Mouse (Mus musculus): Measurements from ENCODE around the gene H2-Ab1. TPM values are rescaled to one million over a fixed set of nuclear protein-coding genes. Genes with fewer than 3 reads are reported as not detected.

The H2-Ab1 gene
- 7.0 and 10.0 TPM in 2 replicates for polyA plus RNA-seq (2014; fragmentation: Nextera tagmentation; extraction: Ambion mirVana)

DNA sequence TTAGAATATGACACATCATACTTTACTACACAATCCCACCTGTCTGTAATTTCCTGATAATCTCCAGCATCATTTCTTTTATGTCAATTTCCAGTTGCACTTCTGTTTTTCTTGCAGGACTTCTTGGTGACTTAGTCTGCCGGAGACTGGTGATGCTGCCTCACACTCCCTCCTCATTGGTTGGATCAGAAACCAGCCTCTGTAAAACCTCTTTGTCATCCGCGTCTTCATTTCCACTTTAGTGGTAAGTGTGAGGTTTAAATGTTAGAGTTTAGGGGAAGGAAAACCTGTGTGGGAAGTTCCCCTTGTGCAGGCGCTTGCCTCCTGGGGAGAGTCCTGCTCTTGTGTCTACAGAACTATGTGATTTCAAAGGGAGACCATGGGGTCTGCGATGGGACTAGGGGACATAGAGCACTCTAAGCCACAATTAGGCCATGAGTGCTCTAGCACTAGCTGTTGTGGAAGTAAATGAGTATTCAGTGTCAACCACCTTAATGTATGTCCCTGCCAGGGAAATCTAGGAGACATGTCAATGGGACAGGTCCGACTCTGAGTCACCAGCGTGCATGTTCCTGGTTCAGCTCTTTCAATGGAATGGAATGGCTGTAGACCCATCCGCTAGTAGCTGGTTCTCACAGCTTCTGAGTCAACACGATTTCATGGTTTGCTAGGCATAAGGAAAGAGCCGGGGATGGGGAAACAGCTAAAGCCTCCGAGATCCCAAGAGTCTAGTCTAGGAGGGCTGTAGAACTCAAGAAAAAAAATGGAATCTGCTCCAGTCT is at the start of gene H2-Ab1:
H2-Ab1 (plus strand) TSS at position 96 of the 782 bp plus-strand sequence.
- Histone ChIP-seq H3K4me2 (ENCODE audit: low read length) (no peak within 1 kb of the TSS), H3K27ac (replicated peaks in 1 of 2; ENCODE audit: control insufficient read depth in 1 of 2, insufficient read depth in 1 of 2, low read depth in 2 of 2, low read length in 2 of 2) (no peak within 1 kb of the TSS), H3K9ac (ENCODE audit: low read length) (no peak within 1 kb of the TSS), H3K36me3 (ENCODE audit: control insufficient read depth, insufficient read depth, low read length) (no peaks in the 10 kb centered on the region), H3K27me3 (ENCODE audit: control insufficient read depth, insufficient read depth, low read length) (peaks cover 5% of the 10 kb centered on the region), H3K9me3 (ENCODE audit: control insufficient read depth, low read length) (0 out of 2 replicates have a peak, but pooled peaks cover under 1% of the 10 kb centered on the region), H3K4me1 (ENCODE audit: control insufficient read depth in 2 of 2, insufficient read depth in 2 of 2, low read length in 2 of 2) (no peaks in the 10 kb centered on the region), H3K4me3 (ENCODE audit: control insufficient read depth in 1 of 2, insufficient read depth in 1 of 2, low read depth in 1 of 2, low read length in 2 of 2) (no peak within 1 kb of the TSS)
- 65% methylated on average over 11 of the region's 11 CpGs for WGBS
- no peak for ATAC-seq (ENCODE audit: insufficient number of reproducible peaks, insufficient read depth, low FRiP score, low read depth)

DNA sequence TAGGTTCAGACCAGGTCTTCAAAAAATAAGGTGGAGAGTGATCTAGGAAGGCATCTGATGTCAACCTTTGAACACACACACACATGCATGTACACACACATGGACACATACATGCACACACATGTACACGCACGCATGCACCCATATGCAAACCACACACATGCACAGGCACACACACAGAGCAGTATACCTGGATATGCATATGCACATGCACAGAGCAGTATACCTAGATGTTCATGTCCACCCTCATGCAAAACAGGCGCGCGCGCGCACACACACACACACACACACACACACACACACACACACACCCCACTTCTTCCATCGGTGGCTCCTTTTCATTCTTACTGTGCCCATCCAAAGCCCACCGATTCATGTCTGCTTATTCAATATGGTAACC is 49.6 kb upstream of the H2-Ab1 start:
- Histone ChIP-seq H3K4me1 (ENCODE audit: control insufficient read depth in 2 of 2, insufficient read depth in 2 of 2, low read length in 2 of 2) (peaks cover 4 to 5% of the 10 kb centered on the region in 2 experiments; a peak in 2 of 4 replicates), H3K27me3 (ENCODE audit: control insufficient read depth, insufficient read depth, low read length) (peaks cover 55% of the 10 kb centered on the region), H3K36me3 (ENCODE audit: control insufficient read depth, insufficient read depth, low read length) (no peaks in the 10 kb centered on the region), H3K9me3 (ENCODE audit: control insufficient read depth, low read length) (no peaks in the 10 kb centered on the region), H3K9ac (ENCODE audit: low read length) (no peak overlapping the region), H3K4me3 (ENCODE audit: control insufficient read depth in 1 of 2, insufficient read depth in 1 of 2, low read depth in 1 of 2, low read length in 2 of 2) (no peak overlapping the region), H3K27ac (replicated peaks in 1 of 2; ENCODE audit: control insufficient read depth in 1 of 2, insufficient read depth in 1 of 2, low read depth in 2 of 2, low read length in 2 of 2) (no peak overlapping the region), H3K4me2 (ENCODE audit: low read length) (no peak overlapping the region)
- ATAC-seq (ENCODE audit: insufficient number of reproducible peaks, insufficient read depth, low FRiP score, low read depth), result no peak
- WGBS, result 96% methylated on average over 9 of the region's 9 CpGs

DNA sequence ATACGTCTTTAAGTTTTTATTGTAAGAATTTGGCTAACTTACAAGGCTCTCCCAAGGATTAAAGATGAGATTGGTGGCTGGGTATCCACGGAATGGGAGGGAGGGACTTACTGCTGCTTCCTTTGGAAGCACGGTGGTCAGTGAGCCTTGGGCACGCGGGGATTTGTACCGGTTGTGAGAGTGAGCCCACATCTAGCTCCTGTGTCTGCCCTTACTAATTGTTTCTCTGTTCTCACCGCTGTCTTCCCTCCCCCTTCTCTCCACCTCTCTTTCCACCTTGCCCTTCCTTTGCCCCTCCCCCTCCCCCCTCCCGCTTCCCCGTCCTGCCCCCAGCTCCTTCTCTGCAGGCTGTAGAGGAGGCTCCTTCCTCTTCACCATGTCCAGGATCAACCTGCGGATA is 49.1 kb upstream of the H2-Ab1 start:
- Histone ChIP-seq H3K4me2 (ENCODE audit: low read length) (no peak overlapping the region), H3K4me1 (ENCODE audit: control insufficient read depth in 2 of 2, insufficient read depth in 2 of 2, low read length in 2 of 2) (peaks cover 4 to 5% of the 10 kb centered on the region in 2 experiments; a peak in 2 of 4 replicates), H3K27ac (replicated peaks in 1 of 2; ENCODE audit: control insufficient read depth in 1 of 2, insufficient read depth in 1 of 2, low read depth in 2 of 2, low read length in 2 of 2) (no peak overlapping the region), H3K9ac (ENCODE audit: low read length) (no peak overlapping the region), H3K9me3 (ENCODE audit: control insufficient read depth, low read length) (no peaks in the 10 kb centered on the region), H3K4me3 (ENCODE audit: control insufficient read depth in 1 of 2, insufficient read depth in 1 of 2, low read depth in 1 of 2, low read length in 2 of 2) (no peak overlapping the region), H3K36me3 (ENCODE audit: control insufficient read depth, insufficient read depth, low read length) (no peaks in the 10 kb centered on the region), H3K27me3 (ENCODE audit: control insufficient read depth, insufficient read depth, low read length) (peaks cover 57% of the 10 kb centered on the region)
- WGBS, result 18% methylated on average over 10 of the region's 10 CpGs
- no peak for ATAC-seq (ENCODE audit: insufficient number of reproducible peaks, insufficient read depth, low FRiP score, low read depth)

DNA sequence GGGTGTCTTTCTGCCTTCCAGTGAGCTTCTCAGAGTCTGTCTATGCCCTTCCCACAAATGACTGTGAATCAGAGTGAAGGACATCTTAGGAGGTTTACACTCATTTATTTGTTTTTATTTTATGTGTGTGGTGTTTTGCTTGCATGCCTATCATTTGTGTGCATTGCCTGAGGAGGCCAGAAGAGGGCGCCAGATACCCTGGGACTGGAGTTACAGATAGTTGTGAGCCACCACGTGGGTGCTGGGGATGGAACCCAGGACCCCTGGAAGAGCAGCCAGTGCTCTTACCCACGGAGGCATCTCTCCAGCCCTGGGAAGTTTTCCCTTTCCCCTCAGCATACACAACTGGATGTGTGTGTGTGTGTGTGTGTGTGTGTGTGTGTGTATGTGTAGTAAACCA is 47.8 kb upstream of the H2-Ab1 start:
- Histone ChIP-seq H3K9me3 (ENCODE audit: control insufficient read depth, low read length) (no peaks in the 10 kb centered on the region), H3K4me2 (ENCODE audit: low read length) (no peak overlapping the region), H3K9ac (ENCODE audit: low read length) (no peak overlapping the region), H3K4me1 (ENCODE audit: control insufficient read depth in 2 of 2, insufficient read depth in 2 of 2, low read length in 2 of 2) (peaks cover 4 to 5% of the 10 kb centered on the region in 2 experiments; a peak in 2 of 4 replicates), H3K27ac (replicated peaks in 1 of 2; ENCODE audit: control insufficient read depth in 1 of 2, insufficient read depth in 1 of 2, low read depth in 2 of 2, low read length in 2 of 2) (no peak overlapping the region), H3K4me3 (ENCODE audit: control insufficient read depth in 1 of 2, insufficient read depth in 1 of 2, low read depth in 1 of 2, low read length in 2 of 2) (no peak overlapping the region), H3K27me3 (ENCODE audit: control insufficient read depth, insufficient read depth, low read length) (peaks cover 70% of the 10 kb centered on the region), H3K36me3 (ENCODE audit: control insufficient read depth, insufficient read depth, low read length) (no peaks in the 10 kb centered on the region)
- 52% methylated on average over 3 of the region's 3 CpGs for WGBS
- ATAC-seq (ENCODE audit: insufficient number of reproducible peaks, insufficient read depth, low FRiP score, low read depth), result no peak

DNA sequence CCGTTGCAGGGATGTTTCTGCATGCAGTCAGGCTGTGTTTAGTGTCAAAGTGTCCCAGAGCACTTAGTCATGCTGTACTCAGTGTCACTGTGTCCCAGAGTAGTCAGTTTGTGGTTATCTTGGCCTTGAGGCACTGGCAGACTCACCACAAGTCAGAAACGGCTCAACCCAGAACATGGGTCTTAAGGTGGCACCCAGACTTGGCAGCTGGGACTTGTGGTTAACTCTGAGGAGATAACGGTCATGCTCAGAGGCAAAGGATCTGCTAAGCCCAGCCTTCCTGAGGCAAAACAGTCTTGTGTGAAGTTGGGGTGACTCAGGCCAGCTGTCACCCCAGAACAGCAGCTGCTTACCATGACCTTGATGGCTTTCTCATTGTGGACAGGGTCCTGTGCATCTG is 46.9 kb upstream of the H2-Ab1 start:
- H3K27me3 ChIP-seq (ENCODE audit: control insufficient read depth, insufficient read depth, low read length), result peaks cover 75% of the 10 kb centered on the region
- H3K27ac ChIP-seq (replicated peaks in 1 of 2; ENCODE audit: control insufficient read depth in 1 of 2, insufficient read depth in 1 of 2, low read depth in 2 of 2, low read length in 2 of 2), result no peak overlapping the region
- no peak for ATAC-seq (ENCODE audit: insufficient number of reproducible peaks, insufficient read depth, low FRiP score, low read depth)
- 58% methylated on average over 3 of the region's 3 CpGs for WGBS
- H3K36me3 ChIP-seq (ENCODE audit: control insufficient read depth, insufficient read depth, low read length), result no peaks in the 10 kb centered on the region
- H3K4me3 ChIP-seq (ENCODE audit: control insufficient read depth in 1 of 2, insufficient read depth in 1 of 2, low read depth in 1 of 2, low read length in 2 of 2), result no peak overlapping the region
- no peaks in the 10 kb centered on the region for H3K9me3 ChIP-seq (ENCODE audit: control insufficient read depth, low read length)
- H3K4me1 ChIP-seq (ENCODE audit: control insufficient read depth in 2 of 2, insufficient read depth in 2 of 2, low read length in 2 of 2), result 0 out of 4 replicates have a peak, but pooled peaks cover 0 to under 1% of the 10 kb centered on the region in 2 experiments
- no peak overlapping the region for H3K9ac ChIP-seq (ENCODE audit: low read length)
- no peak overlapping the region for H3K4me2 ChIP-seq (ENCODE audit: low read length)

DNA sequence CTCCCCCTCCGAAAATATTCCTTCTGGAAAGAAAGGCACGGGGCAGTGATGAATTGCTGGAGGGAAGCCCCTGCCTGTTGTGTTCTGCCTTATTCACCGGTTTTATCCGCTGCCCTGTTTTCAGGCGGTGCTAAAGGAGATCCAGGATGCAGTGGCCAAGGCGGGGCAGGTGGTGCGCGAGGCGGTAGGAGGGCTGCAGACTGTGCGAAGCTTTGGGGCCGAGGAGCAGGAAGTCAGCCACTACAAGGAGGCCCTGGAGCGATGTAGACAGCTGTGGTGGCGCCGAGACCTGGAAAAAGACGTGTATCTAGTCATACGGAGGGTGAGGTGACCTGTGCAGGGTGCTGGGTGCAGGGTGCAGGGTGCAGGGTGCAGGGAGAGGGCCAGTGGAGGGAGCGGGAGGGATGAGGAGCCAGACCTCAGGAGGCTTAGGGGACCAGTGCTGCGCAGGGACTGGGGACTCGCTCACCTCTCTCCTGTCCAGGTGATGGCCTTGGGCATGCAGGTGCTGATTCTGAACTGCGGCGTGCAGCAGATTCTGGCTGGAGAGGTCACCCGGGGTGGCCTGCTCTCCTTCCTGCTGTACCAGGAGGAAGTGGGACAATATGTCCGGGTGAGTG is 45.6 kb upstream of the H2-Ab1 start:
- Histone ChIP-seq H3K27ac (replicated peaks in 1 of 2; ENCODE audit: control insufficient read depth in 1 of 2, insufficient read depth in 1 of 2, low read depth in 2 of 2, low read length in 2 of 2) (no peak overlapping the region), H3K4me2 (ENCODE audit: low read length) (no peak overlapping the region), H3K9me3 (ENCODE audit: control insufficient read depth, low read length) (no peaks in the 10 kb centered on the region), H3K4me3 (ENCODE audit: control insufficient read depth in 1 of 2, insufficient read depth in 1 of 2, low read depth in 1 of 2, low read length in 2 of 2) (no peak overlapping the region), H3K4me1 (ENCODE audit: control insufficient read depth in 2 of 2, insufficient read depth in 2 of 2, low read length in 2 of 2) (no peaks in the 10 kb centered on the region), H3K9ac (ENCODE audit: low read length) (no peak overlapping the region), H3K27me3 (ENCODE audit: control insufficient read depth, insufficient read depth, low read length) (peaks cover 65% of the 10 kb centered on the region), H3K36me3 (ENCODE audit: control insufficient read depth, insufficient read depth, low read length) (no peaks in the 10 kb centered on the region)
- 23% methylated on average over 23 of the region's 23 CpGs for WGBS
- no peak for ATAC-seq (ENCODE audit: insufficient number of reproducible peaks, insufficient read depth, low FRiP score, low read depth)

DNA sequence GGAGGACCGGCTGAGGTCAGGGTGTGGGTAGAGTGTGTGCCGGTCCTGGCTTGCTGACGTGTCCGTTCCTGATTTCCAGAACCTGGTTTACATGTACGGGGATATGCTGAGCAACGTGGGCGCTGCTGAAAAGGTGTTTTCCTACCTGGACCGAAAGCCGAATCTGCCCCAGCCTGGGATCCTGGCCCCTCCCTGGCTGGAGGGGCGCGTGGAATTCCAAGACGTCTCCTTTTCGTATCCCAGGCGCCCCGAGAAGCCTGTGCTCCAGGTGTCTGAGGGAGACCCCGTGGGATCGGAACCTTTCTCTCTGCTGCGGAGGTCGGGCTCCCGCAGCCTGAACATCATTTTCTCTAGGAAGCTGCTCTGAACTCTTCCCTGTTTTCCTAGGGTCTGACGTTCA is 43.6 kb upstream of the H2-Ab1 start:
- H3K27ac ChIP-seq (replicated peaks in 1 of 2; ENCODE audit: control insufficient read depth in 1 of 2, insufficient read depth in 1 of 2, low read depth in 2 of 2, low read length in 2 of 2), result no peak overlapping the region
- H3K9ac ChIP-seq (ENCODE audit: low read length), result no peak overlapping the region
- no peaks in the 10 kb centered on the region for H3K4me1 ChIP-seq (ENCODE audit: control insufficient read depth in 2 of 2, insufficient read depth in 2 of 2, low read length in 2 of 2)
- no peak overlapping the region for H3K4me2 ChIP-seq (ENCODE audit: low read length)
- no peak overlapping the region for H3K4me3 ChIP-seq (ENCODE audit: control insufficient read depth in 1 of 2, insufficient read depth in 1 of 2, low read depth in 1 of 2, low read length in 2 of 2)
- peaks cover 56% of the 10 kb centered on the region for H3K27me3 ChIP-seq (ENCODE audit: control insufficient read depth, insufficient read depth, low read length)
- no peak for ATAC-seq (ENCODE audit: insufficient number of reproducible peaks, insufficient read depth, low FRiP score, low read depth)
- no peaks in the 10 kb centered on the region for H3K36me3 ChIP-seq (ENCODE audit: control insufficient read depth, insufficient read depth, low read length)
- 46% methylated on average over 21 of the region's 21 CpGs for whole genome bisulfite sequencing
- peaks cover 4% of the 10 kb centered on the region; the same call in 1 of the 2 replicates for H3K9me3 ChIP-seq (ENCODE audit: control insufficient read depth, low read length)
